Mouse (Mus musculus) lung, adult 2 months (tissue): ENCODE results near the gene Ggt5. TPM values are rescaled to one million over a fixed set of nuclear protein-coding genes. Genes with fewer than 3 reads are reported as not detected.
"Not testable (repeated sequence)": the region's sequence is repeated elsewhere in the genome, so short reads cannot be mapped to it uniquely, and the experiment has no call there.

ENCODE experiments used
- DNase-seq: peaks from one replicate; pipeline ENCODE4 v3.0.0; 2022
- H3K4me1 ChIP-seq: fragments of 200-500 bp; 2 replicates; pipeline ENCODE4 v1.6.1; 2011; ENCODE audit warnings: low read length; ENCODE audit not compliant: control insufficient read depth, insufficient read depth
- H3K4me3 ChIP-seq: fragments of 200-500 bp; replicated peaks from 2 replicates; pipeline ENCODE3; 2011; ENCODE audit warnings: low read depth, mild to moderate bottlenecking, control low read depth, low read length; ENCODE audit errors: extremely low read depth
- CTCF ChIP-seq: fragments of 200-500 bp; IDR thresholded peaks from 2 replicates; pipeline ENCODE4 v1.5.1; 2011; ENCODE audit warnings: mild to moderate bottlenecking, low read length, control low read depth; ENCODE audit not compliant: insufficient read depth
- POLR2A ChIP-seq: fragments of 200-500 bp; IDR thresholded peaks from 2 replicates; pipeline ENCODE4 v1.6.1; 2011; ENCODE audit warnings: low read depth, mild to moderate bottlenecking, control low read depth, low read length, borderline replicate concordance; ENCODE audit errors: extremely low read depth
- WGBS: fragments of 180-500 bp; shearing (Covaris S2); methylation state at CpG from one replicate; pipeline ENCODE4 v1.1.7; 2018; 5-methylcytosine and 5-hydroxymethylcytosine counted together
- polyA plus RNA-seq: library from polyadenylated mRNA; depleted of rRNA; stranded (reverse); fragments of >200 nt; gene quantifications from 2 replicates; pipeline ENCODE4 v1.2.3, GENCODE M21; 2012

The Ggt5 gene
- polyA plus RNA-seq, 1 experiment = 35.5 TPM

GRCm38 (mm10) chr10:75559041-75559675 is 30.0 kb upstream of the Ggt5 start:
- 10% methylated on average over 14 of the region's 14 CpGs for WGBS
- Histone ChIP-seq H3K4me1 (peaks cover 7% of the 10 kb centered on the region), H3K4me3 (no peak overlapping the region)
- no peak for TF ChIP-seq POLR2A
- TF ChIP-seq CTCF = no peak
- no peak for DNase-seq

GRCm38 (mm10) chr10:75559676-75560548 is 29.2 kb upstream of the Ggt5 start, which contains the start of gene Lrrc75b:
Lrrc75b (minus strand) TSS chr10:75560330.
- no peak for TF ChIP-seq POLR2A
- TF ChIP-seq CTCF = no peak
- WGBS = 1% methylated on average over 74 of the region's 75 CpGs
- peak; percentile 30 for DNase-seq

GRCm38 (mm10) chr10:75560549-75560899 is 28.6 kb upstream of the Ggt5 start:
- DNase-seq = no peak
- 27% methylated on average over 6 of the region's 6 CpGs for WGBS
- no peak overlapping the region for H3K4me3 ChIP-seq
- H3K4me1 ChIP-seq = peaks cover 7% of the 10 kb centered on the region
- no peak for TF ChIP-seq CTCF
- no peak for TF ChIP-seq POLR2A

More at GRCm38 (mm10) chr10:75559676-75560548, 29.2 kb upstream of the Ggt5 start, which contains the start of gene Lrrc75b:
- peaks cover 7% of the 10 kb centered on the region for H3K4me1 ChIP-seq
- H3K4me3 ChIP-seq = peak within 1 kb of the TSS; percentile 8

GRCm38 (mm10) chr10:75561071-75561654 is 28.0 kb upstream of the Ggt5 start, which contains the start of gene Ggt1:
Ggt1 (plus strand) TSS chr10:75561604.
- DNase-seq = no peak
- no peak within 1 kb of the TSS for H3K4me3 ChIP-seq
- WGBS = 57% methylated on average over 10 of the region's 10 CpGs
- TF ChIP-seq CTCF (no peak), POLR2A (no peak)
- peaks cover 7% of the 10 kb centered on the region for H3K4me1 ChIP-seq

GRCm38 (mm10) chr10:75562596-75562995 is 26.5 kb upstream of the Ggt5 start:
- DNase-seq = no peak
- 82% methylated on average over 8 of the region's 8 CpGs for WGBS
- Histone ChIP-seq H3K4me1 (peaks cover 7% of the 10 kb centered on the region), H3K4me3 (no peak overlapping the region)
- TF ChIP-seq POLR2A (no peak), CTCF (no peak)

DNA sequence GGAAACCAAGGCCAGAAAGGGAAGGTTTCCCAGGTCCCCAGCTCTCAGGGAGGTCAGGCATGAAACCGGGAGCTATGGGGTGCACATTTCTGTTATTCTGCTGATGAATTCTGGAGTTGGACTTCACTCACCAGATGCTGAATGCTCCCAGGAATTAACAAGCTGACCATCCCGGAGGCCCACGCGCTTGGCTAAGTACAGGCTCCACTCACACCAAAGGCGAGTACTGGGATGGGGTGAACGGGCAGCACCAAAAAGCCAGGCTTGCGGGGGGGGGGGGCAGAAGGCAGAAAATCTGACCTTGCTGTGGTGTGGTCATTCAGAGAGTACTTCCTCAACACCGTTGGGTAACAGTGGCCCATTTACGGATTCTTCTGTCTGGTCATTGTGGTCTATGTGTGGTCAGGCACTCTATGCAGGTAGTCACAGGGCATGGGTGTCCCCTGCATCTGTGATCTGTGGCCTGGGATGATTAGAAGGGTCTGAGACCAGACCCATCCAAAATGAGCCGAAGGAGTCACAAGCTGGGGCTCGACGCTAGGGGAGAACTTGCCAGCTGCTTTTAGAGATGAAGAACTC is 24.4 kb upstream of the Ggt5 start:
- H3K4me1 ChIP-seq = peaks cover 3% of the 10 kb centered on the region
- no peak for DNase-seq
- TF ChIP-seq POLR2A (no peak), CTCF (no peak)
- 69% methylated on average over 12 of the region's 12 CpGs for WGBS
- H3K4me3 ChIP-seq = no peak overlapping the region

GRCm38 (mm10) chr10:75565436-75565835 is 23.7 kb upstream of the Ggt5 start:
- H3K4me1 ChIP-seq = no peaks in the 10 kb centered on the region; the same call in 1 of the 2 replicates
- TF ChIP-seq CTCF (no peak), POLR2A (no peak)
- WGBS = 45% methylated on average over 6 of the region's 6 CpGs
- H3K4me3 ChIP-seq = no peak overlapping the region
- no peak for DNase-seq

DNA sequence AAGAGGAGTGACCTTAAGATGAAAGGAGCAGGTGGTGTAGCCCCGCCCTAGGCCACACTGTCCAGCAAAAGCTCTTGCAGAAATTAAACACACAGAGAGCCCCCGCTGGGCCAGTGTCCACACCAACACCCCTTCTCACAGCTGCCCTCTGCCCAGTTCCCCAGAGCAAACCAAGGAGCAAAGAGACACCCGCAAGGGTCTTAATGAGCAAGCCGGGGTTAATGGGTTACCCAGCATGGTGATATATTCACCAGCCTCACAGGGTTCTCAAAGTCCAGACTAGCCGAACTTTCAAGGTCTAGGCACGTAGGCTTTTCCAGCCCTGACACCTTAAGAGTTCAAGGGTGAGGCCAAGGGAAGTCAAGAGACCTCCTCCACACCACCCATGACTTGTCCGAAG is 23.2 kb upstream of the Ggt5 start:
- WGBS = 70% methylated on average over 7 of the region's 7 CpGs
- TF ChIP-seq CTCF (no peak), POLR2A (no peak)
- DNase-seq = no peak
- Histone ChIP-seq H3K4me1 (no peaks in the 10 kb centered on the region), H3K4me3 (no peak overlapping the region)

- Histone ChIP-seq H3K4me1 (no peaks in the 10 kb centered on the region), H3K4me3 (no peak overlapping the region)
- DNase-seq = no peak
- no peak for TF ChIP-seq POLR2A
- TF ChIP-seq CTCF = no peak
- 77% methylated on average over 5 of the region's 5 CpGs for WGBS
These were observed 22.8 kb upstream of the Ggt5 start for GRCm38 (mm10) chr10:75566321-75566720.

- 73% methylated on average over 2 of the region's 2 CpGs for WGBS
- DNase-seq, H3K4me1 ChIP-seq, H3K4me3 ChIP-seq: not testable (repeated sequence)
These were observed 22.4 kb upstream of the Ggt5 start for GRCm38 (mm10) chr10:75566765-75567164.
